Mouse (Mus musculus) megakaryocyte progenitor cell, adult 5-6 weeks (primary cell): ENCODE measurements around the gene Tifab. TPM values are rescaled to one million over a fixed set of nuclear protein-coding genes. Genes with fewer than 3 reads are reported as not detected.

Source experiments
- ATAC-seq: replicated peaks from 2 replicates; pipeline ENCODE4 v1.8.0; 2016; ENCODE audit warnings: mild to moderate bottlenecking, moderate TSS enrichment, inconsistent platforms; ENCODE audit not compliant: poor library complexity
- total RNA-seq, 2 experiments: library from RNA; stranded (forward) in 1 of 2; stranded (reverse) in 1 of 2; fragments of 157-497, 149-512 nt in 1 of 2; fragments of 200-1000 nt in 1 of 2; gene quantifications; 2 replicates each; pipeline versions ENCODE4 v1.2.3 to v1.2.4; 2015 to 2017

The Tifab gene
- total RNA-seq, 2 experiments from 2014 or later: 82.6 to 113 TPM

DNA sequence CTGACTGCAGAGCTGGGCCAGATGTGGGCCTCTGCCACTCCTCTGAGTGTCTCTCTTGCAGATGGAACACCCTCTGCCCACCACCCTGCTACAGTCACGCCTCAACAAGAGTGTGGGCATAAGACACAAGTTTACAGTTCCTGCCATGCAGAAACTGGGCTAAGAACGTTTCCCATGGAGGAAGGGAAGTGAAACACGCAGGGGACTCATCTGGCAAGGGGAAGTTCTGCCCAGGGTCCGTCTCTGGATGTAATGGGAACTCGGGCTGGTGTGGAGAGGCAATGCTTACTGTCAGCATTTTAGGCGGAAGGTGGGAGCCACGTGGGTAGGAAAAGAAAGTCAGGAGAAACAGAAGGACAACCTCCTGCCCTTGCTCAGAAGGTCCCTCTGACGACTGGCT is 2.7 kb upstream of the Tifab start:
- ATAC-seq: peak; percentile 55

DNA sequence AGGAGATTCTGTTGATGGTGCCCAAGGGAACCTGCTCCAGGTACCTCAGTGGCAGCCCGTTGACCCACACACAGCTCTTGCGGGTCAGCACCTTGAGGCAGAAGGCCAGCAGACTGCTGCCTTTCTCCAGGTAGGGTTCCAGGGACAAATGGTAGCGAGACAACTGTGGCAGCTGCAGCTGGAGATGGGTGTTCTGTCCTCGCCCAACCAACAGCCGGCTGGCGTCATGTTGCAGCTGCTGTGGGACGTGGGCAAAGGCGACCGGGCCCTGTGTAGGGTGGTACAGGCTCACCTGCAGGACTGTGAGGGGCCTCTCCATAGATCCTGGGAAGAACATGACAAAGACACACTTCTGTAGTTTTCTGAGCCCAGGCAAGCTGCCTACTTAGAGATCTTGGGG is 2.4 kb downstream of the Tifab start:
- ATAC-seq: no peak

DNA sequence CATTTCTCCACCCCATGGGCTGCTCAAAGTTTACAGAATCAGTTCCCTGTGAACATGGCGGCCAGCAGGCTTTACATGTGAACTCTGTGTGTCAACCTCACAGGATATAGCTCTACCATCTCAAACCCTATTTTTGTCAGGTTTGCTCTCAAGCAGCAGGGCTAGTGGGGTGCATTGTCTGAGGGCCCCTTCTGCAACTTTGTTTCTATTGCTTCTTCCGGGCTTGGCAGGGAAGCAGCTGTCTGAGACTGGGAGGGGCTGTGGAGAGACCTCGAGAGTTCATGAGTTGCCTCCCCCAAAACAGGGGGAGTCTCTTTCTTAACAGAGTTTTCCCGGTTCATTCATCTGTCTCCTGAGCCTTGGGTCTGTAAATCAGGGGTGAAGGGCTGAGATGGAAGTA is 2.8 kb downstream of the Tifab start:
- ATAC-seq: no peak

DNA sequence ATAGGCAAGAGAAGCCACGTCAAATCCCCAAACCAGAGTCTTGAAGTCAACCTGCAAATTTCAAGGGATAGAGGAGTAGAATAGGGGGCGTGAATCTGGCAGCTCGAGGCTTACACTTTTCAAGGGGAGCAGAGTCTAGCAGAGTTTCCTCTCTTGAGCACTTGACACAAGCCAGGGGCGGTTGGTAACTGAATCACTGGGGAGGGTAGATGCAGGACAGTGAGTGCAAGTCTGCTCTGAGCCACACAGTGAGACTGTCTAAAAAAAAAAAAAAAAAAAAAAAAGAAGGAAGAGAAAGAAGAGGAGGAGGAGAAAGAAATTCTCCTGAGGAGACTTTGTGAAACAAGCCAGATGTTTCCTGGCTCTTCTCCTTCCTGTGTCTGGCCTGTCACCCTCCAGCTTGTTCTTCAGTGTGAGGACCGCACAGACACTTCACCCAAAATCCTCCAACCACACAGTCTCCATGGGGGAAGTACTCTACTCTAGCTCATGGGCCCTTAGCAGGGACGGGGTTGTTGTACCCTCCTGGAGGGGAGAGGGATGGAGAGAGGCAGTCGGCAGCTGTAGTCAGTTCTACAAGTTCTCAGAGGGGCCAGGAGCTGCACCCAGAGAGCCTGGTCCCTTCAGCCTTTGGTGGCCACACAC is 5.7 kb downstream of the Tifab start:
- ATAC-seq: peak; percentile 81

DNA sequence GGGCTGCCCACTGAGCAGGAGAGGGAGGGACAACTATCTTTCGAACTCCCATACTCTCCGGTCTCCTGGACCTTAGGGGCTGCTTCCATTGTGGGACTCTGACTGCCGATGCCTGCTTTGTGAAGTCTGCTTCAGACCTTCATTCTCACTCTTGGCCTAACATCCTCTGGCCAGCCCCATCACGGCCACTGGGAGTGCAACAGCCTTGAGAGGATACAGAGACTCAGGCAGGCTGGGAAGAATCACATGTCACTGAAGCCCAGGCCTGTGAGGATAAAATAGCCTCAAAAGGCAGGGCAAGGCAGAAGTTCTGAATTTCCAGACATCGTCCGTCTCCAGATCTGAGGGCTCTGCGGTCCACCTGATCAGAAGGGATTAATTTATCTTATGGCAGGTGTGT is 6.6 kb downstream of the Tifab start:
- no peak for ATAC-seq

DNA sequence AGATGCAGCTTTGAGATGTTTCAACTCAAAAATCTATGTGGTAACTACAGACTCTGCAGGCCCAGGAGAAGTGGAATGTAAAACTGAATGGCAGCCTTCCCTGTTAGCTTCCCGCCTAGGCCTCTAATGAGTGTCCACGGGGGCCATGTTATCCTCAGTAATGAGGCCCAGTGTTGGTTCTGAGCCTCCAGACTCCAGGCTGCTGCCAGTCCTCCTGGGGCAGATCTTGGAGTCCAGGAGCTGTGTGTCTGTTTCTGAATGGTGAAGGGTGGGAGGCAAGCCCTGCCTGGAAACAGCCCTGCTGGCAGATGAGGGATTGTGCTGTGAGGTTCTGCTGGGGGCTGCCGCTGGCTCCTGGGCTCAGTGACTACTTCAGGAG is 10.3 kb downstream of the Tifab start:
- ATAC-seq: no peak

DNA sequence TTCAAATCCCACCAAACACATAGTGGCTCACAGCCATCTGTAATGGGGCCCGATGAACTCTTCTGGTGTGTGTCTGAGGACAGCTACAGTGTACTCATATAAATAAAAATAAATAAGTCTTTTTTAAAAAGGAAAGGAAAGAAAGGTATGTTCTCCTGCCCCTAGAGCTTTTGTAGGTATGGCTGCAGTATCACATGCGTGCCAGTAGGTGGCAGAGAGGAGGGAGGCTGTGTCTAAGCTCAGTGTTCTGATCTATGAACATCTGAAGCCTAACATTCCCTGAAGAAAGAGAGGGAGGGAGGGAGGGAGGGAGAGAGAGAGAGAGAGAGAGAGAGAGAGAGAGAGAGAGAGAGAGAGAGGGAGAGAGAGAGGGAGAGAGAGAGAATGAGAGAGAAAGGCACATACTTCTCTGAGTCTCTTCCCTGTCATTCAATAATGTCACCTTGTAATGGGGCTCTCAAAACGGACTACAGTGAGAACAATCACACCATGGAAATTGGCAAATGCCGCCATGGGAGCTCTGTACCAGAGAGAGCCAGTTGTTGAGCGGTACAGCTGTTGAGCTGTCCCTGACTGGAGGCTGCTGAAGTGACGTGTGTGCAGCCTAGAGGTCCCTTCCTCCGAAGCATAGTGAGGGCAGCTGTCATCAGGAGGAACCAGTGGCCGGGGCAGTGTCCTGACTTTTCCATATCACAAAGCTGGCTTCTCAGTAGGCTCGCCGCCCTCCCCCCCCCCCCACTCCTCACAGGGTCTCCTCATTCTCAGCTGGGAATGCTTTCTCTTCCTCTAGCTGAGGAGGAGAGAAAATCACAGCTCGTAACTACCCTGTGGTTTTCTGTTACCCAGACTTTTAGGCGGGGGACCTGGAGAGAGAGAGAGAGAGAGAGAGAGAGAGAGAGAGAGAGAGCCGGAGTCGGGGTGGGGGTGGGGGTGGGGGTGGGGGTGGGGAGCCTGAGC is 11.0 kb downstream of the Tifab start:
- no peak for ATAC-seq

DNA sequence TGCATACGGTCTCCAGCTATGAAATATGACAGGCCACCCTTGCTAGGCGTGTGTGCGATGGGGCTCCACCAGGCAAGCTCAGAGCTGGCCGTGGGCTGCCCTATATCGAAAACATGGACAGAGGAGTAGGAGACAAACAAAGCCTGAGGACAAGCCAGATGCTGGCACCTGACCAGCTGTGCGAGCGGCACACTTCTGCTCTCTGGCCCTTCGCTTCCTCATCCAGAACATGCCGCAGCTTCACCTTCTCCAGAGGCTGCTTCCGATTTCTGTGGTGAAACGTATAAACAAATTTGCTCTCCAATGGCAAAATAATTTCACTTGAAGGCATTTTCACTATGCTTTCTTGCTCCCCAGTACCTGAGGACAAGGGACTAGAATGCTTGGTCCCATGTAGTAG is 13.1 kb downstream of the Tifab start:
- 0 out of 2 replicates have a peak, but pooled peaks have one; percentile 19 for ATAC-seq

DNA sequence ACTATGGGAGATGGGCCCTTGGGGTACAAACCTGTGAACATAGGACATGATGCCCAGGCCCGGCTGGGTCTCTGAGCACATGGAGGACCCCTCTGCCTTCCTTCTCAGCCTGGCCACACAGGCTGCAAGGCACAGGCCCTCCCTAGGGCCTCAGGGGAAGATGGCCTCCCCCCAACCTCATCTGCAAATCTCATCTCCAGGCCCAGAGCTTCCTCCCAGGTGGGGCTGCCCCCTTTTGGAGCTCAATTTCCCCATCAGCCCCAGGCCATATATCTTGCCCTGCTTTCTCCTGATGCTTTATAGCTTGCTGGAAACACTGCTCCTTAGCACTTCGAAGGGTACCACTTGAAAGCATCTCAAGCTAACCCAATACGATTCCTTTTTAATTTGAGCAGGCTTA is 14.3 kb downstream of the Tifab start:
- no peak for ATAC-seq

DNA sequence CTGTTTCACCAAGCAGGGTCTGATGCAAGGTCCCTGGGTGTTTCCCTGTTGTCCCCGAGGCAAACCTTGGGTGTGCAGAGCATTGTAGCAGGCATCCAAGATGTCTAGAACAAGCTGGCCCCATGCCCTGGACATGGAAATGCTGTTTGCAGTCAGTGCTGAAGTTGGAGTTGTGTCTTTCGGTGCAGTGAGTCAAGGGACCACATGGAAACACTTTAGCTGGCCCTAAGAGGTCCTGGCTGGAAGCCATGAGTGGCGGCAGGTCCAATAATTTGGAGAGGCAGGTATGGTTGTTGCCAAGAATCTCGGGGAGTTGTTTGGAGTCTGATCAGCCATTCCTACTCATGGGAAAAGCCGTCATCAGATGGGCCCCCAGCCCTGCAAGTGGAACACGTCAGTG is 14.9 kb downstream of the Tifab start:
- no peak for ATAC-seq

DNA sequence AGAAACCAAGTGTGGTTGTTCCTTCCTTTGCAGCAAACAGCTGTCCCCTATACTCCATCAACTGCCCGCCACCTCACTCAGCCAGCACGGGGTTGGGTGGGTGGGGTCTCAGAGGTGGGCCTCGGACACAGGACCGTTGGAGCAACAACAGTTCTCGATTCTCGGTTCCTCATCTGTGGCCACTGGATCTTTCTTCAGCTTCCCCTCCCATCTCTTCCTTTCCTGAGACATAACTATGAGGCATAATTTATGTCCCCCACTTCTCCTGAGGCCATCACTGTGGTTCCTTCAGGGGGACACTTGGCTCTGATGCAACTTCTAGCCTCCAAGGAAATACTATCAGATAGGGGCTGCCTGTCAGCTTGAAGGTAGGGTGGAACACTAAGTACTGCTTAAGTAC is 15.8 kb downstream of the Tifab start:
- peak; percentile 59 for ATAC-seq

DNA sequence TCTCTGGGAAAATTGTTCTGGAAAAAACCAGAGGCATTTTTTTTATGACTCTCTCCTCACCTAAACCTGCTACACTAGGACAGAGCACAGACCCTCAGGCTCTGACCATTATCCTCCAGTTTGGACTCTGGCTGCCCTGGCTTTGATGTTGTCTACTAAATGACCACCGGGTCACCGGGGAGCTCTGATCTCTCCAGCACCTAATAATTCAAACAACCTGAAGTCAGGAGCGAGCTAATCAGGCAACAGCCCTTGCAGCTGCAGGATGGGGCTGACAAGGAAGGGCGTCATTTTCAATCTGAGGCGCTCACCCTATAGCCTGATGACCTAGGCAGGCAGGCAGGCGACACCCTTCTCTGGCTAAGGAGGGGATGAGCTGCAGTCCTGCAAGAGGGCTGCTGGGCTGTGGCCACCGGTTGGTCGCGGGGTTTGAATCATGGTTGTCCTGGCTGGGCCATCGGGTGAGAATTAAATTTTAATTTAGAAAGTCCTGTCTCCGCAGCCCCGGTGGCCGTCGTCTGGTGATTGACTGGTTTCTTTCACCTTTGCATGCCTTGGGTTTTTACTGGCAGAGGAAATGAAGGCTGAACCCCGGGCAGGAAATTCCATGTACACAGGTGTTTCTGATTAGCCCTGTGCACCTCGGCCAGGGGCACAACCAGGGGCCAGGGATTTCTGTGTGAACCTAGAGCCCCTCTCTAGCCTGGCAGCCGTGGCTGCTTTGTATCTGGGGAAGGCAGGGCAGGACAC is 18.9 kb downstream of the Tifab start:
- no peak for ATAC-seq

DNA sequence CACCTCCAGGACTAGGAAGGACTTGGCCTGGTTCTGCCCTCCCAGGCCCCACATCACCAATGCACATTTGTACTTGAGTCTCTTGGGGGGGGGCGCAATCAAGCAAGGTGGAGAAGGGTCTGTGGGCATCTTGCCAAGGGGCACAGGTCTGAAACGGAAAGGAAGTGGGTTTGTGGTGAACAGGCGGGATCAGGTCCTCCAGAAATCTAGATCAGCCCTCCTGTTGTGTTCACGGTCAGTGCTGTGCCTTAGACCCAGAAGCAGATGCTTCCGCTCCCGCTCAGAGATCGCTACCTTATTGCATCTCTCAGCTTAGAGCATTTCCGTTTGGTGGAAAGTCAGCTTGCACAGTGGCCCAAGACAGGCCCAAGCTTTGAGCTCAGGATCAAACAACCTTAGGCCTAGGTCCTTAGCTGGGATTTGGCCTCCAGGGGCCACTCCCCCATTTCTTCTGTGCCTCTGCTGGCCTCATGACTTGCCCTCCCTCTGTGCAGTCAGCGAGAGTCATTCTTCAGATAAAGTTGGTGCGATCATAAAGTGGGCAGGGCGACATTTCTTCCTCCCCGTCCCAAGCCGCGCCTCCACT is 19.6 kb downstream of the Tifab start:
- ATAC-seq: peak; percentile 78

DNA sequence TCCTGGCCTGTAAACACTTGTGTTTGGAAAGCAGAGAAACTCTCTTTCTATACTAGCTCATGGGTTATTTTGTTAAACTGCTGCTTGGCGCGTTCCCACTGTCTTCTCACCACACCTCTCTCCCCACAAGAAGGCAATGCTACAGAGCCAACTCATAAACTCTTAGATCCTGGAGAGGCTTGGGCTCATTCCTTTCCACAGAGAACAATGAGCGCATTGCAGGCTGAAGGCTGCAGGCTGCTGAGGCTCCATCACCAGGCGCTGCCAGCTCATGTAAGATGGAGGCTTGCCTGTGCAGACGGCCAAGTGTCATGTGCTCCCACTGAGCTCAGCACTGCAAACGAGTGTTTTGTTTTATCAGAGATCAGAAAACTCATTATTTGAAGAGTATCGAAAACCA is 23.0 kb downstream of the Tifab start:
- ATAC-seq: no peak

DNA sequence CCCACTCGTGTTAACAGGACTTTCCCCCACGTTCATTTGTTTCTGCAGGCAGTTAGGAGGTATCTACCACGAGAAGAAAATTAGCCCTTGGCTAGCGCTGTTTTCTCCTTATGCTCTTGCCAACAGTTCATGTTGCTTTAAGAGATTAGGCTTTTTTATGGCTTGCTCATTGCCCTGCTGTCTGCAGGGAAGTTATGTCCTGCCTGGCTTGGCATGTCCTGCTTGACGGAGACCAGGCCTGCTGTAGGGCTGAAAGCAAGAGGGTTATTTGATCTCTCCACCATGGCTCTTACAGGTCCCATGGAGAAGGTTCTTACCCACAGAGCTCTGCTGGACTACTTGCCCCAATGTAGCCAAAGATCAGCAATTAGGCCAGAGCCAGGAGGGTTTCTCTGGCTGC is 23.6 kb downstream of the Tifab start:
- ATAC-seq: no peak

DNA sequence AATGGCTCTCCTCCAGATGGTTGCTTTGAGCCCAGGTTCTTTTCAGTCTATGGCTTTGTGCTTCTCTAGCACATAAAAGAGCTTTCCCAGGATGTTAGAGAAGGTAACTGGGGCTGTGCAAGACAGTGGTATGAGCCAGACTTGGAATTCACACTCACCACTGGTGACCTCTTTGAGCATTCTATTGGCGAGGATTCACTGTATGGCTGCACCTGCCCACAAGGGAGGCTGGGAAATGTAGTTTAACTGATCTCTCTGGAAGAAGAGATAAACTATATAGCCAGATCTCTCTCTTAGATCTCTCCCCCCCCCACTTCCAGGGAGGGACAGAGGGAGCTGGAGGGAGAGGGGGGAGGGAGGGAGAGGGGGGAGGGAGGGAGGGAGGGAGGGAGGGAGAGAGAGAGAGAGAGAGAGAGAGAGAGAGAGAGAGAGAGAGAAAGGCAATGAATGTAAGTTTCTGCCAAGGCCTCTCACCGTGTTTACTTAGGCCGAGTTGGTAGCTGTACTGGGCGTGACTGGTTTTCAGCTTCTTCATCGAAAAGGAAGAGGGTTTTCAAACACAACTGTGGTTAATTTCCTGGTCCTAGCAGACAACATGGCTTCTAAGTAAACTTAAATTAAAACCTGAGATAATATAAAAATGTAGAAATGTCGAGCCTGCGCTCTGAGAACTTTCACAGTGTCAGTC is 25.8 kb downstream of the Tifab start:
- peak; percentile 15; the same call in 1 of the 2 replicates for ATAC-seq

DNA sequence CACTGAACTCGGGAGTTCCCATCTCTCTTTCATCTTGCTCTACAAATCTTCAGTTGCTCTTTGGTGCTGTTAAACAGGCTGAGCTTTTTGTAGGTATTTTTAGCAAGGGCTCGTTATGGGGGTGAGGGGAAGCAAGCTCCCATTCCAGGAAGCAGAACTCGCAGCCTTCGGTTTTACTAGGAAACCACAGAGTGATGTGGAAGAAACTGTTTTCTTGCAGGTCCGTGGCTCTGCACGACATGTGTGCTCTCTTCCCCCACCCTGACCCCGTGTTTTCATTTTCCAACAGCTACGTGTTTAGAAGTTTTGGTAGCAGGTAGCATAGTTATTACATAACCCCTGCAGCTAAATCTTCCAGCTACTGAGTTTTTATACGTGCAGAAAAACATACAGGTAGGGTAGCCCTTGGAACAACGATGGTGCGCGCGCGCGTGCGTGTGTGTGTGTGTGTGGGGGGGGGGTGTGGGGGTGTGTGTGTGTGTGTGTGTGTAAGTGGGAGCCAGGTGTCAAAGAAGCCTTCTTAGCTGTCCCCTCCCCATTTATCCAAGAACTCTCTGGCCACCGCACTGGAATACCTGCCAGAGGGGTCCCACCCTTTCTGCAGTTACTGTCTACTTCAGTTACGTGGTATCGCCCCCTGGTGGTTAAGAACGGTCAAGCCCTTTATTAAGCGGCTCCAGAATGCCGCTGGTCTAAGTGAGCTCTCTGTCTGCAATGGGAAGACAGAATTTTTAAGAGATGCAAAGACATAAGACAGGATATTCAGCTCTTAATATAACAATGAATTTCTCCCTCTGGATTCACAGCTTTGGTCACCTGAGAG is 27.1 kb downstream of the Tifab start:
- peak; percentile 87 for ATAC-seq

DNA sequence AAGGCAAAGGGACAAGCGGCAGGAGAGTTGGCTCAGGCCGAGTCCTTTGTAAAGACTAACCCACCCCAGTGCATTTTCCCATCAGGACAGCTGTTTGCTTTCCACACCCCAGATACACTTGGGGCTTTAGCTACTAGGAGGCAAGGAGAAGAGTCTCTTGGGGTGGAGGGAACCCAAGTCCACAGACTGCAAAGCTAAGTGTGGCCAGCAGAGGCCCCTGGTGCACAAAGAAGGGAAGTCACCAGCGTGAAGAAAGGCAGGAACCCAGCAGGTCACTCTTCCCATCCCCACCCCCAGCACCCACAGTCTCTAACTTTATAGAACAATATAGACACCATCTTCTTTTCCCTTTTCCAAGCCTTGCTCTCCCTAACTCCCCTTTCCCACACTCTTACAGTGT is 33.2 kb downstream of the Tifab start:
- peak; percentile 98 for ATAC-seq

DNA sequence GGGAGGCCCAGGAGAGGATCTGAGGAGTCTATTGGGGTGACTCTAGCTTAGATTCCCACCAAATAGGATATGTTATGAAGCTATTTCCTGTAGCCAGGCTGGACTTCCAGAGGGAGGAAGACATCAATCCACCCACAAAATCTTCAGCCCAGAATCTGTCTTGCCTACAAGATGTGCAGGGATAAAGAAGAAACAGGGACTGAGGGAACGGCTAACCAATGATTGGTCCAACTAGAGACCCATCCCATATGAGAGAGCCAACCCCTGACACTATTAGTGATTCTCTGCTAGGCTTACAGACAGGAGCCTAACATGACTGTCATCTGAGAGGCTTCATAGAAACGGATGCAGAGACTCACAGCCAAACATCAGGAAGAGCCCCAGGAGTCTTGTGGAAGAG is 34.7 kb downstream of the Tifab start:
- no peak for ATAC-seq

DNA sequence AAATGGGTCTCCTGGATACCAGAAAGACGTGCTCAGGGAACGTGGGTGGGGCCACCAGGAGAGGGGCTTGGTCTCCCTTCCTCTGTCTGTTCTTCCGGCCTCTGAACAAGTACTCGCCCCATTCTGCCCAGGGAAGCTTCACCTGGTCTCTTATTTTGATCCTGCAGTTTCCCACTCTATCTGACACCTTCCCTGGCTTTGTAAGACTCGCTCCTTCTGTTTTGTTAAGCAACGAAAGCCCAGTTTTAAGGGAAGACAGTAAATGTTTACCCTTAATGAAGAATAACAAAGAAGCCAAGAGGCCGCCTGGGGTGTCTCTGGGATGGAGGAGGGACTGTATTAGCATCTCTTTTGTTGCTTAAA is 35.6 kb downstream of the Tifab start:
- no peak for ATAC-seq
